Comparison of ENCODE assay signal across 30 mouse cellular contexts in genomic region chr12:56448786-56449564, GRCm38 (mm10).
"Had no signal": no experiment of that assay in that cellular context is flagged by ENCODE, and none has a peak within 500 bp of the region (broad histone marks: within the 10 kb centered on the region; RNA-seq: fewer than 3 reads in every experiment).

No protein-coding gene starts in this region.

- DNase-seq: left cerebral cortex, postnatal 4 days; liver; liver, embryonic 13.5 days; liver, postnatal 0 days; lung, adult 18-20 months; lung, adult 2 months; lung, embryonic 14.5 days; lung, postnatal 10 days; lung, postnatal 14 days; lung, postnatal 36 days; lung, postnatal 4 days; midbrain, embryonic 14.5 days had no signal

- H3K4me2 ChIP-seq: limb, embryonic 12.5 days; limb, embryonic 13.5 days; limb, embryonic 15.5 days; liver, embryonic 11.5 days; liver, embryonic 12.5 days; liver, embryonic 13.5 days; liver, embryonic 15.5 days; lung, embryonic 14.5 days; lung, embryonic 15.5 days; midbrain, embryonic 12.5 days; midbrain, embryonic 13.5 days; neural tube, embryonic 12.5 days had no signal

- H3K9me3 ChIP-seq: limb, embryonic 10.5 days; limb, embryonic 12.5 days; limb, embryonic 13.5 days; limb, embryonic 15.5 days; liver, embryonic 12.5 days; liver, embryonic 13.5 days; liver, embryonic 15.5 days; lung, embryonic 15.5 days; megakaryocyte, embryonic 14.5 days; midbrain, embryonic 12.5 days had no signal

- H3K27me3 ChIP-seq: limb, embryonic 15.5 days; liver, embryonic 12.5 days; liver, embryonic 13.5 days; liver, embryonic 15.5 days; lung, embryonic 15.5 days; megakaryocyte, embryonic 14.5 days had no signal

- H3K36me3 ChIP-seq: limb, embryonic 10.5 days; limb, embryonic 12.5 days; limb, embryonic 13.5 days; limb, embryonic 15.5 days; liver, embryonic 12.5 days; liver, embryonic 13.5 days; liver, embryonic 15.5 days; lung, embryonic 15.5 days; midbrain, embryonic 10.5 days; midbrain, embryonic 12.5 days; midbrain, embryonic 13.5 days; neural tube, embryonic 12.5 days had no signal

- H3K4me3 ChIP-seq: limb, embryonic 10.5 days; limb, embryonic 12.5 days; limb, embryonic 13.5 days; limb, embryonic 15.5 days; liver, embryonic 12.5 days; liver, embryonic 13.5 days; liver, embryonic 15.5 days; lung, embryonic 15.5 days; megakaryocyte, embryonic 14.5 days; midbrain, embryonic 10.5 days; midbrain, embryonic 12.5 days; midbrain, embryonic 13.5 days; myocyte; neural tube, embryonic 12.5 days had no signal

- H3K9ac ChIP-seq: limb, embryonic 12.5 days; limb, embryonic 13.5 days; limb, embryonic 15.5 days; liver, embryonic 12.5 days; liver, embryonic 13.5 days; liver, embryonic 14.5 days; liver, embryonic 15.5 days; liver, postnatal 0 days; lung, embryonic 14.5 days; lung, embryonic 15.5 days; midbrain, embryonic 12.5 days; midbrain, embryonic 13.5 days; neural tube, embryonic 12.5 days had no signal

- ATAC-seq: liver, embryonic 12.5 days; liver, postnatal 0 days; lung, postnatal 0 days; midbrain, embryonic 13.5 days; midbrain, embryonic 16.5 days had no signal

- H3K4me1 ChIP-seq: limb, embryonic 10.5 days; limb, embryonic 12.5 days; limb, embryonic 13.5 days; limb, embryonic 15.5 days; liver, embryonic 12.5 days; liver, embryonic 13.5 days; liver, embryonic 15.5 days; lung, embryonic 15.5 days; megakaryocyte, embryonic 14.5 days; midbrain, embryonic 10.5 days; midbrain, embryonic 12.5 days; midbrain, embryonic 13.5 days; neural tube, embryonic 12.5 days had no signal

- H3K27ac ChIP-seq: limb, embryonic 10.5 days; limb, embryonic 12.5 days; limb, embryonic 13.5 days; limb, embryonic 15.5 days; liver, embryonic 12.5 days; liver, embryonic 13.5 days; liver, embryonic 14.5 days; liver, embryonic 15.5 days; lung, embryonic 15.5 days; macrophage; midbrain, embryonic 10.5 days; midbrain, embryonic 12.5 days; midbrain, embryonic 13.5 days; neural tube, embryonic 12.5 days had no signal
